Mouse (Mus musculus) megakaryocyte, embryonic 14.5 days (primary cell): Measurements from ENCODE around the gene Spin2c. TPM values are rescaled to one million over a fixed set of nuclear protein-coding genes. Genes with fewer than 3 reads are reported as not detected.

Source experiments
- H3K27me3 ChIP-seq: replicated peaks from 2 replicates; pipeline ENCODE3; 2012; ENCODE audit warnings: inconsistent platforms
- H3K36me3 ChIP-seq: replicated peaks from 2 replicates; pipeline ENCODE3; 2012; ENCODE audit warnings: low read length, inconsistent platforms, mixed read lengths
- H3K4me1 ChIP-seq: 2 replicates; pipeline ENCODE4 v1.6.1; 2012; ENCODE audit warnings: inconsistent platforms
- H3K4me3 ChIP-seq: replicated peaks from 2 replicates; pipeline ENCODE3; 2012; ENCODE audit warnings: moderate library complexity, mild to moderate bottlenecking, inconsistent platforms
- H3K9me3 ChIP-seq: 2 replicates; pipeline ENCODE4 v1.6.1; 2012; ENCODE audit warnings: inconsistent platforms
- FLI1 ChIP-seq: IDR thresholded peaks from 2 replicates; pipeline ENCODE4 v1.6.1; 2012; ENCODE audit warnings: low read length, inconsistent platforms, mixed read lengths
- GATA1 ChIP-seq: IDR thresholded peaks from 3 replicates; pipeline ENCODE4 v1.6.1; 2012; ENCODE audit warnings: mixed read lengths, low read length, inconsistent platforms, borderline replicate concordance
- polyA plus RNA-seq: library from polyadenylated mRNA; stranded (reverse); fragments of >175 nt; gene quantifications from 2 replicates; pipeline ENCODE4 v1.2.3, GENCODE M21; 2012; ENCODE audit warnings: low replicate concordance; ENCODE audit not compliant: insufficient read depth

Gene Spin2c
- polyA plus RNA-seq = not detected in 2 replicates

DNA sequence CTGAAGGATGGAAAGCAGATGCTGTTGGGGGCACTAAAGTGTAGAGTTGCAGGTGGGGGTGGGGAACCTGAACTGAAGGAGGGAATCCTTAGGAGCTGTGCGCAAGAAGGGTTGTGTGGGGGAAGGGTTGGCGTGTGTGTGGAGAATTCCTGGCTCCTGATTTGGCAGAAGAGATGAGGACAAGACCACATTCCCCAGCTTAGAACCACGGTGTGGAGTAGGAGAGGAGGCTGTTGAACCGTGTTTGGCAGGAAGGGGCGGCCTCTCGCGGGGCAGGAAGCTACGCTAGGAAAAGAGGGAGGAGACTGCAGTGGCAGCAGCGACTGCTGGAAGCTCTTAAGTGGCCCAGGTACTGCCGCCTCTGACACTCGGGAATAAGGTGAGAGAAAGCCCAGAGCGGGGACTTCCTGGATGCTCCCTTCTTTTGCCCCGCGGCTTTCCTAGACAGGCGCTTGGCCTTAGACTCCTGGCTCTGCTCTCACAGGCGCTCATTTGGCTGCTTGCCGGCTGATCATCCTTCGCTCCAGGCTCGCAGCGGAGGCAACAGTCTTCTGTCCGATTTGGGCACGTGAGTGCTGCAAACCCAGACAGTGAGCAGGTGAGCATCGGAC lies at the start of gene Spin2c:
Spin2c (plus strand) TSS at position 275 of the 611 bp plus-strand sequence.
- no peak for TF ChIP-seq GATA1
- no peak for TF ChIP-seq FLI1
- peak within 1 kb of the TSS; percentile 88 for H3K4me3 ChIP-seq

DNA sequence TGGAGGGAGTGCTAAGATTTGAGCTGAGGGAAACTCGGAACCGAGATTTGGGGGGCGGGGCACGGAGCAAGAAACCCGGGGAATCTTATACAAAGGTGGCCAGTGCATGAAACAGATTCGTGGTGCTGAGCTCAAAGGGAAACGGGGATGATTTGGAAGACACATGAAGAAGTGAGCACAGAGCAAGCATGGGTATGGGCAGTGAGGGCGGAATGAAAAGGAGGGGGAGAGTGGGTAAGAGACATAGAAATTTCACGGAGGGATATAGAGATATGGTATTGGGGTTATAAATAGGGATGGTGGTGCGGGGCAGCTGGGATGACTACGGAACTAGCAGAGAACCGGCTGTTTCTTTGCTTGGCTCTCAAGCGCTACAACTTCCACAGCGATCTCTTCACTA lies 581 bp downstream of the Spin2c start:
- Histone ChIP-seq H3K4me3 (peak overlapping the region; percentile 88), H3K4me1 (peaks cover 9% of the 10 kb centered on the region; the same call in 1 of the 2 replicates), H3K9me3 (no peaks in the 10 kb centered on the region), H3K36me3 (no peaks in the 10 kb centered on the region), H3K27me3 (peaks cover 17% of the 10 kb centered on the region)
- TF ChIP-seq FLI1 = no peak
- no peak for TF ChIP-seq GATA1

More for the DNA sequence above, at the start of gene Spin2c:
- Histone ChIP-seq H3K4me1 (peaks cover 9% of the 10 kb centered on the region; the same call in 1 of the 2 replicates), H3K27me3 (peaks cover 17% of the 10 kb centered on the region), H3K9me3 (no peaks in the 10 kb centered on the region), H3K36me3 (no peaks in the 10 kb centered on the region)

Other genes starting within 250 kb of the Spin2c start
- gene Kctd12b, start 135.8 kb upstream of the Spin2c start, polyA plus RNA-seq = not detected in 2 replicates
- gene Nbdy, start 108.6 kb upstream of the Spin2c start, polyA plus RNA-seq = 57.1 and 107 TPM in 2 replicates
- not detected in 2 replicates for gene Samt1, start 180.4 kb downstream of the Spin2c start, polyA plus RNA-seq
- not detected in 2 replicates for gene 4921511M17Rik, start 201.6 kb downstream of the Spin2c start, polyA plus RNA-seq
- not detected in 2 replicates for gene Gm10057, start 222.8 kb downstream of the Spin2c start, polyA plus RNA-seq